Mouse (Mus musculus) forebrain, embryonic 14.5 days (tissue): ENCODE measurements at regions not wholly inside any gene's neighbourhood (a gene's known extent, or its start where the extent isn't known, plus 50 kb on each side); places are given as distances from the start of the nearest gene placed in this dataset.
A peak's percentile ranks its signal among the peaks of the same experiment; 100 is the strongest.

Experiments used
- ATAC-seq: fragments of 200-750 bp; cut with Nextera tagmentation; 2 replicates; pipeline ENCODE4 v1.8.0; 2017; ENCODE audit warnings: mild to moderate bottlenecking, moderate library complexity
- DNase-seq: peaks from one replicate; pipeline ENCODE4 v3.0.0-alpha.2; 2015; ENCODE audit warnings: low spot score
- H3K27ac ChIP-seq: fragments of 300-500 bp; sonication (generic); 2 replicates; pipeline ENCODE4 v1.5.1; 2014; ENCODE audit warnings: low read depth, mild to moderate bottlenecking, control low read depth, low read length, moderate library complexity
- H3K27me3 ChIP-seq: fragments of 300-500 bp; sonication (generic); replicated peaks from 2 replicates; pipeline ENCODE4 v1.6.1; 2014; ENCODE audit warnings: low read length, control low read depth, mixed read lengths; ENCODE audit not compliant: control insufficient read depth, insufficient read depth
- H3K36me3 ChIP-seq: fragments of 300-500 bp; sonication (generic); 2 replicates; pipeline ENCODE4 v1.6.1; 2014; ENCODE audit warnings: low read length, control low read depth; ENCODE audit not compliant: control insufficient read depth, insufficient read depth
- H3K4me1 ChIP-seq: fragments of 300-500 bp; sonication (generic); 2 replicates; pipeline ENCODE4 v1.6.1; 2014; ENCODE audit warnings: antibody characterized with exemption, low read length, control low read depth; ENCODE audit not compliant: control insufficient read depth, insufficient read depth
- H3K4me2 ChIP-seq: fragments of 300-500 bp; sonication (generic); 2 replicates; pipeline ENCODE4 v1.6.1; 2014; ENCODE audit warnings: mild to moderate bottlenecking, control low read depth, low read length
- H3K4me3 ChIP-seq: fragments of 300-500 bp; sonication (generic); 2 replicates; pipeline ENCODE4 v1.5.1; 2014; ENCODE audit warnings: low read depth, low read length, control low read depth
- H3K9ac ChIP-seq: fragments of 300-500 bp; sonication (generic); 2 replicates; pipeline ENCODE4 v1.6.1; 2014; ENCODE audit warnings: mild to moderate bottlenecking, low read length, control low read depth, moderate library complexity
- H3K9me3 ChIP-seq: fragments of 300-500 bp; sonication (generic); replicated peaks from 2 replicates; pipeline ENCODE4 v1.6.1; 2016; ENCODE audit warnings: low read length, control low read depth, mixed read lengths; ENCODE audit not compliant: control insufficient read depth
- WGBS: fragments of 180-500 bp; shearing (Covaris S2); extraction: QIAGEN DNeasy Blood & Tissue Kit; methylation state at CpG from one replicate; pipeline ENCODE4 v1.1.7; 2014; 5-methylcytosine and 5-hydroxymethylcytosine counted together

DNA sequence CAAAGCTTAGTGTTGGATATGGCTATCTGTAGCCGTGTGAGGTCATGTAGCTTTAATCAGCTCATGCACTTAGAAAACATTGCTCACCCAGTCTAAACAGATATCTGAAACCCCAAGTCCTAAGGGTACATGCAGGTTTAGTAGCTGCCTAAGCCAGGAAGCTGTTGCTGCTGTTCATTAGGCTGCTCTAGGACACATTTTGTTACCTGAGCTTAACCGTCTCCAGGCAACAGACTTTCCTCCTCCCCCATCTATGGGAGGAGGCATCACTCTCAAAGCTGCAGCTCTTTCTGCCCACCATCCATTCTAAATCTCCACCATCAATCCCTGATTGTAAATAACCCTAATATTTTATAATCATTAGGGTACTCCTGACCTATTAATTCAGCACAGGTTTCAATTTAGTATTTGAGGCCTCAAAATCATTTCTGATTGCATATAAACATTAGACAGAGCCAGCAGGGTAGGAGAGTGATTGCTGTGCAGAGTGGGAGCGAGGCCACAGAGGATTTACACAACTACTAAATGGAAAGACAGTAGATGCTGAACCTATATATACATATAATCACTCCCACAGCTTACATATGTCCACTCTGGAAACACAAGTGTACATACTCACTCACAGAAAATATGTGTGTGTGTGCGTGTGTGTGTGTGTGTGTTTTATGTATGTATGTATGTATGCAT, 118.9 kb upstream of the Tbl1x start:
- no peaks in the 10 kb centered on the region for H3K27me3 ChIP-seq
- no peaks in the 10 kb centered on the region for H3K36me3 ChIP-seq
- no peak overlapping the region for H3K27ac ChIP-seq
- no peak overlapping the region for H3K4me2 ChIP-seq
- ATAC-seq: no peak
- no peaks in the 10 kb centered on the region for H3K9me3 ChIP-seq
- no peak overlapping the region for H3K9ac ChIP-seq
- WGBS: 65% methylated on average over 4 of the region's 4 CpGs
- DNase-seq: peak; percentile 6
- no peak overlapping the region for H3K4me3 ChIP-seq
- H3K4me1 ChIP-seq: no peaks in the 10 kb centered on the region

DNA sequence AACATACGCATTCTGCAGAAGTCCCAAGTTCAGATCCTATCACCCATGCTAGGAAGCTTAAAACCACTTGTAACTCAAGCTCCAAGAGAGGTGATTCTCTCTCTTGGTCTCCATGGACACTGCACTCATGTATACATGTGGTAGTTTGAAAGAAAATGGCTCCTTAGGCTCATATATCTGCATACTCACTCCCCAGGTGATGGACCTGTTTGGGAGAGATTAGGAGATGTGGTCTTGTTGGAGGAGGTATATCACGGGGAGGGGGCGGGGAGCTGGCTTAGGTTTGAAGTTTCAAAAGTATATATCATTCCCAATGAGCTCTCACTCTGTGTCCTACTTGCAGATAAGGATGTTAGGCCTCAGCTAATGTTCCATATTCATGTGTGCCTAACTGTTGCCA, 103.9 kb upstream of the Tbl1x start:
- no peaks in the 10 kb centered on the region for H3K36me3 ChIP-seq
- H3K4me1 ChIP-seq: no peaks in the 10 kb centered on the region
- no peak overlapping the region for H3K9ac ChIP-seq
- H3K9me3 ChIP-seq: no peaks in the 10 kb centered on the region
- WGBS: 89% methylated on average over 3 of the region's 3 CpGs
- DNase-seq: no peak
- H3K27ac ChIP-seq: no peak overlapping the region
- H3K4me2 ChIP-seq: no peak overlapping the region
- H3K27me3 ChIP-seq: no peaks in the 10 kb centered on the region
- H3K4me3 ChIP-seq: no peak overlapping the region
- ATAC-seq: no peak

DNA sequence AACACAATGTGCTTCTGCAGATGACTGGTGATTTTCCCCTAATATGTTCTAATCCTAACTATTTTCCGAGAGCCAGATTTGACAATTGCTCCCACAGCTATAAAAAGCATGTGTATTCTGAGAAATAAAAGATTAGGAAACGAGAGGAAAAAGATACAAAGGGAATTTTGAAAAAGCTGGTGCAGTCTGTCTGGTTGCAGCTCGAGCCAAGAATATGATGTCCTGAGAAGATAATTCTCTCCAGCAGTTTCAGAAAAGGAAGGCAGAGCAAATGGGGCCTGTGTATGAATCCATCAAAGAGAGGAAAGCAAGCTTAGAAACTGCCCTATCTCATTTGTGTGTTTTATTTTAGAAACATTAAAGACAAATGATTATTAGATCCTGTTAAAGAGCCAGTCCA, 102.9 kb upstream of the Tbl1x start:
- Histone ChIP-seq H3K4me2 (no peak overlapping the region), H3K27me3 (no peaks in the 10 kb centered on the region), H3K4me1 (no peaks in the 10 kb centered on the region), H3K36me3 (no peaks in the 10 kb centered on the region), H3K9ac (no peak overlapping the region), H3K4me3 (no peak overlapping the region), H3K27ac (no peak overlapping the region), H3K9me3 (no peaks in the 10 kb centered on the region)
- DNase-seq (no peak), ATAC-seq (no peak)
- 63% methylated on average over 3 of the region's 3 CpGs for WGBS

DNA sequence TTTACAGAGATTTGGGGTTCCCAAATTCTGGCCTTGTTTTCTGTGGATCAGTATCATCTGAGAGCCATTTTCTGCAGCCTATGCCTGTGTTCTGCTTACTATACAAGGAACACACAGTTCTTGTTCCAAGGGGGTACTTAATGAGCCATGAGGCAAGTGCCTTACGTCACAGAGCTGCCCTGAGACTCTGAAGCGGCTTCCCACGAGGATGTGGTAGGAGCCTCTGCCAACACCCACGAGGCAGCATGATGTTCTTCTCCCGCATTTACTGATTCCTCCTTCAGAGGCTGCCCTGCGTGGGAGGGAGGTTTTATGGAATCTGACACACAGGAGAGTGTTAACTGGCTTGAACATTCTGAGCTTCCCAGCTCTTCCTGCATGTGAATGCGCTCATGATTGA, 101.4 kb upstream of the Tbl1x start:
- Histone ChIP-seq H3K9ac (no peak overlapping the region), H3K27ac (no peak overlapping the region), H3K27me3 (no peaks in the 10 kb centered on the region), H3K4me1 (no peaks in the 10 kb centered on the region), H3K9me3 (no peaks in the 10 kb centered on the region), H3K4me3 (no peak overlapping the region), H3K4me2 (no peak overlapping the region), H3K36me3 (no peaks in the 10 kb centered on the region)
- ATAC-seq: 0 out of 2 replicates have a peak, but pooled peaks have one; percentile 44
- peak; percentile 47 for DNase-seq
- 59% methylated on average over 7 of the region's 7 CpGs for WGBS

DNA sequence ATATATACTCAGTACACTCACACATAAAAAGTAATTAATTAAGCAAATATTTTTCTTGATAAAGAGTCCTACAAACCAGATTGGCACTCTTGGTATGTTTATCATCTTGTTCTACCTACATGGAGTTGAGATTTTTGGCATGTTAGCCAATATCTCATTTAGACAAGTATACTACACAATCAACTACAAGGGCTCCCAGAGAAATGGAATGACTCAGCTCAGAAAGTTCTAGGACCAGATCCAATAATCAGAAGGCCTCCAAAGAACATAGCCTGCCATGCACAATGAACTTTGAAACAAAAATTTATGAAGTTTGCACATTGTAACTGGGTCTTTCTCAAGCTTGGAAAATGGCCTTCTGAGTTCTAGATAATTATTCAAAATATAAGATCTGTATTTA, 100.0 kb upstream of the Tbl1x start:
- H3K4me2 ChIP-seq: no peak overlapping the region

DNA sequence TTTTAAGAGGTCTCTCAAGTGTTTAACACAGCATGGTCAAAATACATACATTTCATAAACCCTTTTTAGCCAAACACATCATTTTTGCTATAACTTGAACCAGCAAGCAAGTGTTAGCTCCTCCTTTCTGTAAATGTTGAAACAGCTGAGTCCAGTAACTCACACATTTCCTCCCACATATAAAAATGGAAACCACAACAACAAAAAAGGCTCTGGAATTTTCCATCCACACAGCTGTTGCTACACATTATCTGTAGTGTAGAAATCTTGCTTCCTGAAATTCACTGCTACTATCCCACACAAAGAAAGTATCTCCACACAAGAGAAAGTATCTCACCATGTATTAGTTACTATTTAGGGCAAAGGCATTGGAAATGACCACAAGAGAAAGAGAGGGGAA, 96.7 kb upstream of the Tbl1x start:
- Histone ChIP-seq H3K4me1 (no peaks in the 10 kb centered on the region), H3K36me3 (no peaks in the 10 kb centered on the region), H3K9me3 (no peaks in the 10 kb centered on the region), H3K4me3 (no peak overlapping the region), H3K27me3 (no peaks in the 10 kb centered on the region), H3K4me2 (no peak overlapping the region), H3K27ac (no peak overlapping the region), H3K9ac (no peak overlapping the region)
- DNase-seq (no peak), ATAC-seq (no peak)

More for the DNA sequence above, 100.0 kb upstream of the Tbl1x start:
- H3K27me3 ChIP-seq: no peaks in the 10 kb centered on the region
- H3K4me3 ChIP-seq: no peak overlapping the region
- no peaks in the 10 kb centered on the region for H3K36me3 ChIP-seq
- H3K9me3 ChIP-seq: no peaks in the 10 kb centered on the region
- DNase-seq (no peak), ATAC-seq (no peak)
- no peaks in the 10 kb centered on the region for H3K4me1 ChIP-seq
- no peak overlapping the region for H3K9ac ChIP-seq
- no peak overlapping the region for H3K27ac ChIP-seq

DNA sequence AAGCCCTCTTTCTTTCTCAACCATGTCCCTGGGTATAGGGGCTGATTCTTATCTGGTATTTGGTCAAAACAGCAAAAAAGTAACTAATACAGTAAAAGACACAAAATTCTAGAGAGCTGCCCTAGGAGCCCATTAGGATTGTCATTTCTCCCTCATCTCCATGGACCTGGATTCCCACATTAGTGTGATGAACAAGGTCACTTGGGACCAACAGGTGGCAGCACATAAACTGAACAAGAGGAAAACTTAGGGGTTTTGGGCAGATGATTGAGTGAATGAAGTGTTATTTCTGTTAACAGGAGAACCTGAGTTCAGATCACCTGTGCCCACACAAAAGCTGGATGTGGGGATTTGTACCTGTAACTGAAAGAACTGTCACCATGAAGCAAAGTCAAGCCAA, 93.0 kb upstream of the Tbl1x start:
- ATAC-seq (no peak), DNase-seq (no peak)
- no peaks in the 10 kb centered on the region for H3K27me3 ChIP-seq

DNA sequence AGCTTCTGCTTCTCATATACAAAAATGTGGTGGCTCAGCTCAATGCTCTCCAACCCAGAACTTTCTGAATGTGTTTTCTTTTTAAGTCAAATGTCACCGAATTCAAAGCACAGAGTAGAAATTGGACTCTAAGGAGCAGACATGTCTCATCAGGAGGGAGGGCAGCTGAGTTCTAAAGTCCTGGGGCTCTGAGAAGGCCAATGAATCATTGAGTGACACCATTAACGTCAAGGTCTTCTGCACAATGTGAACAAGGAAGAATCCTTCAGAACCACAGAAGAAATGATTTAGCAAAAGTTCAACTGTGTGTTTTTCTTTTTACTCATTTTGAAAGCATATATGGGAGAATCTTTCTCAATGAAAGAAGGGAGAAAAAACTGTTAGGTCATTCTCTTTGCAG, 88.6 kb upstream of the Tbl1x start:
- Histone ChIP-seq H3K4me3 (no peak overlapping the region), H3K36me3 (no peaks in the 10 kb centered on the region), H3K4me2 (no peak overlapping the region), H3K27me3 (no peaks in the 10 kb centered on the region), H3K4me1 (no peaks in the 10 kb centered on the region), H3K9ac (no peak overlapping the region), H3K9me3 (no peaks in the 10 kb centered on the region), H3K27ac (no peak overlapping the region)
- DNase-seq (no peak), ATAC-seq (no peak)
- 77% methylated on average over 2 of the region's 2 CpGs for WGBS

More for the DNA sequence above, 93.0 kb upstream of the Tbl1x start:
- H3K36me3 ChIP-seq: no peaks in the 10 kb centered on the region
- H3K4me3 ChIP-seq: no peak overlapping the region
- H3K4me2 ChIP-seq: no peak overlapping the region
- H3K27ac ChIP-seq: no peak overlapping the region
- no peak overlapping the region for H3K9ac ChIP-seq
- H3K9me3 ChIP-seq: no peaks in the 10 kb centered on the region
- H3K4me1 ChIP-seq: no peaks in the 10 kb centered on the region

DNA sequence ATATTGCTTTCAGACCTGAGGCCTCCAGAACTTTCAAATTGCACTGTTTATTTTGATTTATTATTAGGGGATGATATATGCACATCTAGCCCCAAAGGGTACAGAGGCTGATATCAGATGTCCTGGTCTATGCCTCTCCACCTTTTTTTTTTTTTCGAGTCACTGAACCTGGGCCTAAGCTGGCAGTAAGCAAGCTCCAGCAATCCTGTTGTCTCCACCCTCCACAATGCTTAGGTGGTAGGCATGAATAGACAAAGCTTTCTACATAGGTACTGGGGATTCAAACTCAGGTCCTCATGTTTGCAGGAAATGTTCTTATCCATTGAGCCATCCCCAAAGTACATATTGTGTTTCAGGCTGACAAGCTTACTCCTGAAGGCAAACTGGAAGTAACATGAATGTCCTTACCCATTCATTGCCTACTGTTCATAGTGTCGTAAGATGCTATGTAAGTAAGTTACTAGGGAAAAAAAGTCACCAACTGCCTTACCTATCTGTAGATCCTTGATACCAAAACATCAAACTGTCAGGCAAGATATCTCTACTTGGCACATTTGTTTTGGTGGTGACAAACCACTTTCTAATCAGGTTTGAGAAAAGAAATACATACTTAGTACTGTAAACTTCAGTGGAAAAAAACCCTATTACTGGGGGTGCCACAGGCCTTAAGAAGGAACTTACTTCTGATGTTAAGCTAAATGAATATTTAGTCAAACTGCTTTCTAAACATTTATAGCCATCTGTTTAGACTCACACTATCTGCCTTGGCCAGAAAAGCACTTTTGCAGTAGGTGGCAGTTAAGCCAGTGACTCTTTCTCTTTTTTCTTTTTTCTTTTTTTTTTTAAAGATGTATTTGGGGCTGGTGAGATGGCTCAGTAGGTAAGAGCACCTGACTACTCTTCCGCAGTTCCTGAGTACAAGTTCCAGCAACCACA, 85.8 kb upstream of the Tbl1x start:
- no peak overlapping the region for H3K9ac ChIP-seq
- ATAC-seq: no peak
- H3K9me3 ChIP-seq: no peaks in the 10 kb centered on the region

More for the DNA sequence above, 85.8 kb upstream of the Tbl1x start:
- 85% methylated on average over 3 of the region's 3 CpGs for WGBS
- Histone ChIP-seq H3K4me1 (no peaks in the 10 kb centered on the region), H3K36me3 (no peaks in the 10 kb centered on the region), H3K27ac (no peak overlapping the region), H3K4me3 (no peak overlapping the region), H3K27me3 (no peaks in the 10 kb centered on the region), H3K4me2 (no peak overlapping the region)
- DNase-seq: no peak
